Mouse (Mus musculus) MEL (cell line): ENCODE measurements around the gene Radil. TPM values are rescaled to one million over a fixed set of nuclear protein-coding genes. Genes with fewer than 3 reads are reported as not detected.

ENCODE experiments used
- DNase-seq: peaks from one replicate; pipeline ENCODE4 v3.0.0; 2011; ENCODE audit warnings: low read depth, low spot score
- H3K27ac ChIP-seq: 2 replicates; pipeline ENCODE4 v1.5.1; 2012; ENCODE audit warnings: low read depth, mild to moderate bottlenecking, control low read depth, low read length, moderate library complexity; ENCODE audit not compliant: control insufficient read depth
- H3K27me3 ChIP-seq, 2 experiments: fragments of 150-350 bp in 1 of 2; sonication (generic) in 1 of 2; 2 replicates each; pipeline ENCODE4 v1.6.1; 2012; ENCODE audit warnings: low read length in 2 of 2, mild to moderate bottlenecking in 2 of 2, improper control_type of control experiment in 1 of 2, moderate library complexity in 1 of 2; ENCODE audit not compliant: insufficient read depth in 2 of 2, control insufficient read depth in 1 of 2
- H3K36me3 ChIP-seq, 2 experiments: 2 replicates each; pipeline ENCODE4 v1.6.1; 2012 to 2014; ENCODE audit warnings: low read length in 2 of 2, improper control_type of control experiment in 1 of 2, inconsistent platforms in 1 of 2, mild to moderate bottlenecking in 1 of 2; ENCODE audit not compliant: insufficient read depth in 2 of 2, control insufficient read depth in 1 of 2
- H3K4me1 ChIP-seq, 2 experiments: fragments of 150-350 bp in 1 of 2; sonication (generic) in 1 of 2; 2 replicates each; pipeline ENCODE4 v1.6.1; 2012; ENCODE audit warnings: low read length in 2 of 2, improper control_type of control experiment in 1 of 2, mild to moderate bottlenecking in 1 of 2; ENCODE audit not compliant: insufficient read depth in 2 of 2, control insufficient read depth in 1 of 2
- H3K4me3 ChIP-seq, 2 experiments: fragments of 150-350 bp in 1 of 2; sonication (generic) in 1 of 2; 2 replicates each; pipeline ENCODE4 v1.5.1; 2012; ENCODE audit warnings: low read depth in 2 of 2, low read length in 2 of 2, mild to moderate bottlenecking in 2 of 2, moderate library complexity in 2 of 2, control low read depth in 1 of 2, improper control_type of control experiment in 1 of 2; ENCODE audit not compliant: control insufficient read depth in 1 of 2, insufficient read depth in 1 of 2
- H3K79me2 ChIP-seq: 2 replicates; pipeline ENCODE4 v1.6.1; 2012; ENCODE audit warnings: mild to moderate bottlenecking, low read length, moderate library complexity; ENCODE audit not compliant: control insufficient read depth, poor library complexity, insufficient read depth
- H3K9ac ChIP-seq: 2 replicates; pipeline ENCODE4 v1.6.1; 2012; ENCODE audit warnings: low read depth, mild to moderate bottlenecking, control low read depth, low read length, moderate library complexity; ENCODE audit not compliant: control insufficient read depth, poor library complexity, severe bottlenecking
- H3K9me3 ChIP-seq: fragments of 150-350 bp; sonication (generic); replicated peaks from 2 replicates; pipeline ENCODE4 v1.6.1; 2012; ENCODE audit warnings: mild to moderate bottlenecking, low read length, improper control_type of control experiment, moderate library complexity; ENCODE audit not compliant: insufficient read depth
- BHLHE40 ChIP-seq: IDR thresholded peaks from 2 replicates; pipeline ENCODE4 v1.6.1; 2012; ENCODE audit warnings: low read depth, mild to moderate bottlenecking, inconsistent platforms, low read length, improper control_type of control experiment, borderline replicate concordance
- CHD2 ChIP-seq: IDR thresholded peaks from 2 replicates; pipeline ENCODE4 v1.6.1; 2011; ENCODE audit warnings: low read length, improper control_type of control experiment
- CTCF ChIP-seq, 3 experiments: IDR thresholded peaks in 2 of 3; conservative IDR thresholded peaks in 1 of 3; 2 replicates each; pipeline ENCODE4 v1.5.1; 2011 to 2012; ENCODE audit warnings: low read length in 3 of 3, low read depth in 2 of 3, mild to moderate bottlenecking in 2 of 3, improper control_type of control experiment in 1 of 3, inconsistent platforms in 1 of 3, mixed read lengths in 1 of 3, moderate library complexity in 1 of 3; ENCODE audit not compliant: control insufficient read depth in 1 of 3, insufficient read depth in 1 of 3, poor library complexity in 1 of 3, severe bottlenecking in 1 of 3
- ETS1 ChIP-seq: IDR thresholded peaks from 2 replicates; pipeline ENCODE4 v1.6.1; 2012; ENCODE audit warnings: low read depth, mild to moderate bottlenecking, inconsistent platforms, low read length, improper control_type of control experiment, moderate library complexity
- HCFC1 ChIP-seq: IDR thresholded peaks from 2 replicates; pipeline ENCODE4 v1.6.1; 2012; ENCODE audit warnings: low read depth, mild to moderate bottlenecking, inconsistent platforms, low read length, improper control_type of control experiment, moderate library complexity
- JUND ChIP-seq: IDR thresholded peaks from 2 replicates; pipeline ENCODE4 v1.6.1; 2011; ENCODE audit warnings: low read depth, mild to moderate bottlenecking, improper control_type of control experiment, low read length
- KAT2A ChIP-seq: conservative IDR thresholded peaks from 2 replicates; pipeline ENCODE4 v1.6.1; 2012; ENCODE audit warnings: low read depth, low read length, improper control_type of control experiment, inconsistent platforms
- MAFK ChIP-seq: IDR thresholded peaks from 2 replicates; pipeline ENCODE4 v1.6.1; 2011; ENCODE audit warnings: low read depth, mild to moderate bottlenecking, low read length, improper control_type of control experiment, borderline replicate concordance
- MAX ChIP-seq: IDR thresholded peaks from 2 replicates; pipeline ENCODE4 v1.6.1; 2011; ENCODE audit warnings: low read length, improper control_type of control experiment
- MYB ChIP-seq: IDR thresholded peaks from 2 replicates; pipeline ENCODE4 v1.6.1; 2011; ENCODE audit warnings: mild to moderate bottlenecking, low read depth, low read length, improper control_type of control experiment
- MYC ChIP-seq: IDR thresholded peaks from 2 replicates; pipeline ENCODE4 v1.6.1; 2011; ENCODE audit warnings: low read depth, mild to moderate bottlenecking, low read length, improper control_type of control experiment, moderate library complexity
- NRF1 ChIP-seq: IDR thresholded peaks from 2 replicates; pipeline ENCODE4 v1.6.1; 2014; ENCODE audit warnings: low read depth, mild to moderate bottlenecking, inconsistent platforms, low read length, improper control_type of control experiment, moderate library complexity; ENCODE audit not compliant: poor library complexity, insufficient read depth, severe bottlenecking
- POLR2A ChIP-seq, 2 experiments: IDR thresholded peaks; 2 replicates each; pipeline ENCODE4 v1.6.1; 2011 to 2012; ENCODE audit warnings: low read length in 2 of 2, mild to moderate bottlenecking in 2 of 2, control low read depth in 1 of 2, improper control_type of control experiment in 1 of 2, low read depth in 1 of 2, moderate library complexity in 1 of 2; ENCODE audit not compliant: control insufficient read depth in 1 of 2, insufficient read depth in 1 of 2, poor library complexity in 1 of 2
- POLR2AphosphoS5 ChIP-seq: IDR thresholded peaks from 2 replicates; pipeline ENCODE4 v1.6.1; 2012; ENCODE audit warnings: low read depth, borderline replicate concordance, mild to moderate bottlenecking, inconsistent platforms, low read length, moderate library complexity, mixed read lengths
- RAD21 ChIP-seq: IDR thresholded peaks from 2 replicates; pipeline ENCODE4 v1.6.1; 2011; ENCODE audit warnings: mild to moderate bottlenecking, low read depth, low read length, improper control_type of control experiment
- RCOR1 ChIP-seq: IDR thresholded peaks from 2 replicates; pipeline ENCODE4 v1.6.1; 2012; ENCODE audit warnings: low read depth, mild to moderate bottlenecking, inconsistent platforms, low read length, improper control_type of control experiment
- SMC3 ChIP-seq: IDR thresholded peaks from 2 replicates; pipeline ENCODE4 v1.6.1; 2011; ENCODE audit warnings: low read depth, low read length, improper control_type of control experiment
- TAL1 ChIP-seq: IDR thresholded peaks from 2 replicates; pipeline ENCODE4 v1.6.1; 2012; ENCODE audit warnings: mild to moderate bottlenecking, inconsistent platforms, low read length, moderate library complexity, mixed read lengths
- TBP ChIP-seq: IDR thresholded peaks from 2 replicates; pipeline ENCODE4 v1.8.0; 2011; ENCODE audit warnings: low read depth, low read length, improper control_type of control experiment
- UBTF ChIP-seq: IDR thresholded peaks from 2 replicates; pipeline ENCODE4 v1.6.1; 2012; ENCODE audit warnings: low read depth, mild to moderate bottlenecking, inconsistent platforms, low read length, improper control_type of control experiment, moderate library complexity, borderline replicate concordance; ENCODE audit not compliant: insufficient read depth
- USF1 ChIP-seq: IDR thresholded peaks from 2 replicates; pipeline ENCODE4 v1.6.1; 2014; ENCODE audit warnings: low read depth, mild to moderate bottlenecking, inconsistent platforms, low read length, improper control_type of control experiment, moderate library complexity
- USF2 ChIP-seq, 2 experiments: IDR thresholded peaks; 2 replicates each; pipeline ENCODE4 v1.6.1; 2011 to 2012; ENCODE audit warnings: improper control_type of control experiment in 2 of 2, low read length in 2 of 2, borderline replicate concordance in 1 of 2, inconsistent platforms in 1 of 2, low read depth in 1 of 2, mild to moderate bottlenecking in 1 of 2; ENCODE audit not compliant: insufficient read depth in 1 of 2
- ZC3H11A ChIP-seq: IDR thresholded peaks from 2 replicates; pipeline ENCODE4 v1.6.1; 2012; ENCODE audit warnings: low read depth, mild to moderate bottlenecking, inconsistent platforms, low read length, improper control_type of control experiment
- polyA plus RNA-seq, 2 experiments: library from polyadenylated mRNA; stranded (reverse) in 1 of 2; unstranded in 1 of 2; fragments of >175 nt in 1 of 2; fragments of >200 nt in 1 of 2; gene quantifications; 2 replicates each; pipeline versions ENCODE4 v1.2.1 to v1.2.4; 2012; ENCODE audit warnings: low replicate concordance in 2 of 2, low read depth in 1 of 2; ENCODE audit not compliant: insufficient read length in 2 of 2, insufficient read depth in 1 of 2, missing spikeins in 1 of 2
- total RNA-seq: library from RNA; depleted of rRNA; stranded (reverse); fragments of 300-350 nt; gene quantifications from 2 replicates; pipeline ENCODE4 v1.2.3, GENCODE M21; 2012

The Radil gene
- total and polyA plus RNA-seq, 3 experiments, result 0.07 to 0.27 TPM; not detected in 1

GRCm38 (mm10) chr5:142502414-142502813 lies 48.5 kb downstream of the Radil start:
- Histone ChIP-seq H3K79me2 (no peaks in the 10 kb centered on the region), H3K4me3 (no peak overlapping the region), H3K27ac (no peak overlapping the region), H3K9me3 (no peaks in the 10 kb centered on the region), H3K4me1 (no peaks in the 10 kb centered on the region), H3K9ac (no peak overlapping the region), H3K27me3 (no peaks in the 10 kb centered on the region), H3K36me3 (no peaks in the 10 kb centered on the region)
- TF ChIP-seq JUND (no peak), MAX (peak; percentile 61; the same call in 1 of the 2 replicates), HCFC1 (no peak), RCOR1 (no peak), ZC3H11A (peak; percentile 30; the same call in 1 of the 2 replicates), POLR2AphosphoS5 (no peak), MYC (0 out of 2 replicates have a peak, but pooled peaks have one; percentile 37), KAT2A (no peak), BHLHE40 (no peak), MAFK (no peak), POLR2A (IDR thresholded peaks at IDR 0.05; ENCODE audit: control insufficient read depth in 1 of 2, insufficient read depth in 1 of 2, low read depth in 1 of 2, low read length in 2 of 2, poor library complexity in 1 of 2) (no peak), SMC3 (peak; percentile 67), CTCF (IDR thresholded peaks at IDR 0.05 in 2 of 3, conservative IDR thresholded peaks at IDR 0.05 in 1 of 3; ENCODE audit: control insufficient read depth in 1 of 3, insufficient read depth in 1 of 3, low read depth in 2 of 3, low read length in 3 of 3, poor library complexity in 1 of 3, severe bottlenecking in 1 of 3) (peak; percentile 78 to 85 (median 80)), ETS1 (no peak), UBTF (no peak), CHD2 (no peak), NRF1 (no peak), USF2 (IDR thresholded peaks at IDR 0.05; ENCODE audit: borderline replicate concordance in 1 of 2, insufficient read depth in 1 of 2, low read depth in 1 of 2, low read length in 2 of 2) (no peak), USF1 (peak; percentile 68), RAD21 (peak; percentile 65), TBP (no peak), MYB (no peak), TAL1 (no peak)
- DNase-seq, result peak; percentile 82
